ENCODE assay signal across 8 mouse cellular contexts in the genomic region with DNA sequence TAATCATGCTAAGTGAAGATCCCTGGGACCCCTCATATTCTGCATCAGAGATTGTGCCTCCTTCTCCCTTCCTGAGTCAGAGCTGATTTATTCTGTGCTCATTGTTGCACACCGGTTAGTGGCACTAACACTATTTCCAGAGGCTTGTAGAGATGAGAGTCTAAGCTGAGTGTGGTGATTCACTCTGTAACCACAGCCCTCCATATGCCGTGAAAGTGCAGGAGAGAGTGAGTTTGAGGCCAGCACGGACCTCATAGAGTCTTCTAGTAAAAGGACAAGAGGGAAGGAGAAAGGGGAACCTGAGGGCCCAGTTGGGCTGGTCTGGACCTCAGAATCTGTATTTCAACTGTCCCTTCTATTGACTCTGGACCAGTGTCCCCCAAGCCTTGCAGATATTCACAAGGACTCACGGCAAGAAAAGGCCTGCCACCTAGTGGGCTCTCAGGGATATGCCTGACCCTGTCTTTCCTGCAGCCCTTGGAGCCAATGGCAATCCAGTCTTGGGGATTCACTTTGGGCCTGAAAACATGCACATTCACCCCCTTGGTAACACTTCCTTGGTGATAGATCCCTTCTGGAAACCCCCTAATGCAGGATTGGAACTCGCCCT.
A peak's percentile ranks its signal among the peaks of the same experiment; 100 is the strongest.
DNase-seq lines count a peak whose midpoint lies in the region; ATAC-seq and TF ChIP-seq lines count a peak whose summit lies in the region.

No protein-coding gene starts in this region.

- TF ChIP-seq POLR2A in thymus, adult 2 months (IDR thresholded peaks at IDR 0.05; ENCODE audit: control insufficient read depth, extremely low read depth, insufficient read depth, low read length, poor library complexity), result no peak

- intact Hi-C loops in left cerebral cortex, postnatal 36 days (cut with DNase I), result loop anchor here (2.0 kb wide), 2 partner anchors 308 to 564 kb away; no protein-coding TSS in a partner anchor

- ATAC-seq in intestine, embryonic 15.5 days, result peak; percentile 45; the same call in 1 of the 2 replicates

- no peaks in the 10 kb centered on the region for H3K9me3 ChIP-seq in intestine, embryonic 15.5 days

- H3K4me3 ChIP-seq in intestine, embryonic 15.5 days (replicated peaks), result no peak overlapping the region
- H3K4me3 ChIP-seq in thymus, adult 2 months (ENCODE audit: control insufficient read depth, insufficient read depth, low read length), result no peak overlapping the region

- H3K27me3 ChIP-seq in intestine, embryonic 15.5 days (replicated peaks), result no peaks in the 10 kb centered on the region
- H3K27me3 ChIP-seq in thymus, adult 2 months (ENCODE audit: control insufficient read depth, insufficient read depth, low read length), result no peaks in the 10 kb centered on the region

- DNase-seq in urinary bladder, adult 18-20 months (ENCODE audit: low spot score in 2 of 2), result peak; percentile 3 to 28
- no peak for DNase-seq in urinary bladder, postnatal 10 days (ENCODE audit: low spot score)
- peak; percentile 27 for DNase-seq in cerebellum, adult 9-10 months
- peak; percentile 19 to 52 for DNase-seq in frontal cortex, postnatal 14 days (ENCODE audit: low spot score in 2 of 2)
- DNase-seq in left cerebral cortex, postnatal 36 days (ENCODE audit: low spot score in 2 of 2), result peak; percentile 29 to 39
- DNase-seq in naive thymus-derived CD4-positive, alpha-beta T cell, adult 2 months (ENCODE audit: low read depth), result peak; percentile 68
- DNase-seq in thymus, adult 2 months, result peak; percentile 55

- no peaks in the 10 kb centered on the region for H3K36me3 ChIP-seq in intestine, embryonic 15.5 days
- H3K36me3 ChIP-seq in thymus, adult 2 months (ENCODE audit: control insufficient read depth, insufficient read depth, low read length), result no peaks in the 10 kb centered on the region

- no peaks in the 10 kb centered on the region for H3K4me1 ChIP-seq in intestine, embryonic 15.5 days (replicated peaks)
- no peaks in the 10 kb centered on the region; the same call in 1 of the 2 replicates for H3K4me1 ChIP-seq in thymus, adult 2 months (replicated peaks; ENCODE audit: control insufficient read depth, insufficient read depth, low read length)

- H3K9ac ChIP-seq in intestine, embryonic 15.5 days, result no peak overlapping the region

- WGBS in intestine, embryonic 15.5 days, result 43% methylated on average over 5 of the region's 5 CpGs
- 29% methylated on average over 5 of the region's 5 CpGs for WGBS in thymus, adult 2 months

- no peak overlapping the region for H3K27ac ChIP-seq in intestine, embryonic 15.5 days
- H3K27ac ChIP-seq in thymus, adult 2 months (ENCODE audit: control insufficient read depth, insufficient read depth, low read length), result no peak overlapping the region

- peak; percentile 66; the same call in 1 of the 2 replicates for TF ChIP-seq CTCF in thymus, adult 2 months (IDR thresholded peaks at IDR 0.05; ENCODE audit: borderline replicate concordance, control insufficient read depth, extremely low read depth, insufficient read depth, low read length, poor library complexity)

- no peak overlapping the region for H3K4me2 ChIP-seq in intestine, embryonic 15.5 days (replicated peaks)
